Mouse (Mus musculus) gastrocnemius, postnatal 36 days (tissue): ENCODE measurements around the gene Fbxw11. TPM values are rescaled to one million over a fixed set of nuclear protein-coding genes. Genes with fewer than 3 reads are reported as not detected.
"Not testable (repeated sequence)": the region's sequence is repeated elsewhere in the genome, so short reads cannot be mapped to it uniquely, and the experiment has no call there.

ENCODE experiments used
- DNase-seq, 2 experiments: peaks; one replicate each; pipeline ENCODE4 v3.0.0; 2022
- intact Hi-C: fragments of 180-260 bp; cut with DNase I; formaldehyde crosslinking; loops from one replicate; pipeline ENCODE4 v1.15.1; 2025
- total RNA-seq, 2 experiments: library from RNA; stranded (reverse); gene quantifications; 2 replicates each; pipeline ENCODE4 v1.2.3; 2021

Fbxw11 gene
- total RNA-seq, 2 experiments from 2014 or later, result 51.0 to 52.6 TPM

- intact Hi-C loops, result no loop called here
- DNase-seq, result no peak
Observed at GRCm38 (mm10) chr11:32651723-32652122, 9.2 kb downstream of the Fbxw11 start.

GRCm38 (mm10) chr11:32662082-32662656, 19.6 kb downstream of the Fbxw11 start:
- no peak for DNase-seq
- intact Hi-C loops, result no loop called here

GRCm38 (mm10) chr11:32665639-32666038, 23.1 kb downstream of the Fbxw11 start:
- intact Hi-C loops, result no loop called here

GRCm38 (mm10) chr11:32666983-32667382, 24.5 kb downstream of the Fbxw11 start:
- intact Hi-C loops, result no loop called here
- no peak for DNase-seq

More at GRCm38 (mm10) chr11:32665639-32666038, 23.1 kb downstream of the Fbxw11 start:
- no peak for DNase-seq

- DNase-seq, result no peak
- intact Hi-C loops, result no loop called here
Observed at GRCm38 (mm10) chr11:32671480-32671879, 29.0 kb downstream of the Fbxw11 start.

DNA sequence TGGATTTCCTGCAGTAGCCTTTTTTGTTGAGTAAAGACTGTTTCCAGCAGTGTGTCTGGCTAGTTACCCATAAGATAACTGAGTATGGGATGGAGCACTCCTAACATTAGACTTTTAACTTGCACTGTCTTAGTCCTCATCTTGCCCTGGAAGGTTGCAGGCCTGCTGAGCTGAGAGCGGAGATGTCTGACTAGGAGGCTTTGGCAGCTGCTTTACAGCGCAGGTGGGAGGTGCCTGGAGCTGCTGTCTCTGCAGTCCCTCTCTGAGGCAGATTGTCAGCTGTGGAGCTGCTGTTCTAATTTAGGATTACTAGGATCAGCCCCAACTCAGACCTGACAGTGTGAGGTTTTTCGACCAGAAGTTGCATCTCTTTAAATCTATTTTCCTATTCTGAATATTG, 34.3 kb downstream of the Fbxw11 start:
- no peak for DNase-seq
- intact Hi-C loops, result no loop called here

- intact Hi-C loops, result no loop called here
- no peak for DNase-seq
Observed at GRCm38 (mm10) chr11:32677811-32678210, 35.3 kb downstream of the Fbxw11 start.

DNA sequence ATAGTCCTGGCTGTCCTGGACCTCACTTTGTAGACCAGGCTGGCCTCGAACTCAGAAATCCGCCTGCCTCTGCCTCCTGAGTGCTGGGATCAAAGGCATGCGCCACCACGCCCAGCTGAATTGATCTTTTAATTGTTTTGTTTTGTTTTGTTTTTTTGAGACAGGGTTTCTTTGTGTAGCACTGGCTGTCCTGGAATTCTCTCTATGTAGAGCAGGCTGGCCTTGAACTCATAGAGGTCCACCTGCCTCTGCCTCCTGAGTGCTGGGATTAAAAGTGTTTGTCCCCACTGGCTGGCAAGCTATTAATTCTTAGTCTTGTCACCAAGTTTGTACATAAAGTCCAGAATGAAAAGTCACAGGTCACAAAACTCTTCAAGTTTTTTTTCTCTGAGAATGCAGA, 36.6 kb downstream of the Fbxw11 start:
- intact Hi-C loops, DNase-seq: not testable (repeated sequence)

DNA sequence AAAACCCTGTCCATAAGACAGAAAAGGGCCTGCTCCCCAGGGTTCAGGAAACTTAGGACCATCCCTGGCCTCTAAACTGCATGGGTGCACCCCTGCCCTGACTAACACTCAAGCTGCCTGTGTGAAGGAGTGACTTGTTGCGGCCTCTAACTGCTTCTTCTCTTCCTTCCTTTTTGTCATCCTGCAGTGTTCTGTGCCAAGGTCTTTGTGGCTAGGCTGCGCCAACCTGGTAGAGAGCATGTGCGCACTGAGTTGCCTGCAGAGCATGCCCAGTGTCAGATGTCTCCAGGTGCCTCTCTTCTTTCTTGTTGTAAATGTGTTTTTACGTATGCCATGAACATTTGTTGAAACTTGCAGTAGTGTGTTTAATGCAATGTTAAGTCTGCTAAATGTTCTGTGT, 37.5 kb downstream of the Fbxw11 start:
- no peak for DNase-seq
- intact Hi-C loops, result no loop called here

- DNase-seq, result no peak
- intact Hi-C loops, result no loop called here
Observed at GRCm38 (mm10) chr11:32681192-32681795, 38.8 kb downstream of the Fbxw11 start.

GRCm38 (mm10) chr11:32682335-32683102, 40.0 kb downstream of the Fbxw11 start:
- intact Hi-C loops, result no loop called here
- DNase-seq, result no peak

GRCm38 (mm10) chr11:32684690-32685254, 42.2 kb downstream of the Fbxw11 start:
- intact Hi-C loops, result no loop called here
- DNase-seq, result no peak

GRCm38 (mm10) chr11:32688245-32688855, 45.8 kb downstream of the Fbxw11 start:
- DNase-seq, result no peak
- intact Hi-C loops, result no loop called here

GRCm38 (mm10) chr11:32689510-32689909, 47.0 kb downstream of the Fbxw11 start:
- no peak for DNase-seq
- intact Hi-C loops, result no loop called here

DNA sequence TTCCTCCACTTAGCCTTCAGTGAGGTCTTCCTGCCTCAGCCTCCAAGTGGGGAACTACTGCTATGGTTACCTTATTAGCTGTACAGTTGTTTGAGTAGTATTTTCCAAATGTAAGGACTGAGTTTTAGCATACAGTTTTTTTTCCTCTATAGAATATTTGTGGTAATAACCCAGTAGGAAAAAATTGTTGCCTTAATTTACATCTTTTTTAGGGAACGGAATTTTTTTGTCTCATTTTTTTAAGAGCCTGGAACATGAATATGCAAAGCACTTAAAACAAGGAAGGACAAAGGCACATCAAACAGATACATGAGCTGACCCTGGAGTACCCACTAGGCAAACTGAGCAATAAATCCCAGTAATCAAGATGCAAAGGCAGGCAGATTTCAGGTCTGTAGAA, 50.3 kb downstream of the Fbxw11 start:
- intact Hi-C loops, result no loop called here
- no peak for DNase-seq

DNA sequence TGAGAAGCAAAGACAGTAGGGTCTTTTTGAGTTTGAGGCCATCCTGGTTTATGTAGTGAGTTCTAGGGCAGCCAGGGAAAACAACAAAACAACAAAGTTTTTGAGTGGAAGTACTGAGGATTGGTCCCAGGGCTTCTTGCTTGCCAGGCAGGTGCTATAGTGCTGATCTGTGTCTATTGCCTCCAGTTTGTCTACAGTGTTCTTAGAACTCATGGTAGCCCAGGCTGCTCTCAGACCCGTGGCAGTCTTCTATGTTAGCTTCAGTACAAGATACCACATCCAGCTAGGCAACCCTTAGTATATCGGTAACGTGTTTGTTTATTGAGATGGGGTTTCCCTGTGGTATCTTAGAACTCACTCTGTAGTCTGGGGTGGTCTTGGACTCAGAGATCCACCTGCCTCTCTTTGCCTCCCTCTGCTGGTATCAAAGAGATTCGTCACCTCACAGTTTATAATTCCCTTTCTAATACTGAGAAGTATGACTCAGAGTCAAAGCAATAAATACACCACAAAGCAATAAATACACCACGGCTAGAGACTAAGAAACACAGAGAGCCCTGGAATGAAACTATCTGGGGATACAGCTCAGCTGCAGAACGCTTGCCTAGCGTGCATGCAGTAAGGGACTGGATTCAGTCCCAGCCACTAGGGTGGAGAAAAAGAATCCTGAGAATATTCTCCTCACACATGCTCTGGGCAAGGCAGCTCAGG, 51.1 kb downstream of the Fbxw11 start:
- intact Hi-C loops, result no loop called here
- DNase-seq, result no peak

DNA sequence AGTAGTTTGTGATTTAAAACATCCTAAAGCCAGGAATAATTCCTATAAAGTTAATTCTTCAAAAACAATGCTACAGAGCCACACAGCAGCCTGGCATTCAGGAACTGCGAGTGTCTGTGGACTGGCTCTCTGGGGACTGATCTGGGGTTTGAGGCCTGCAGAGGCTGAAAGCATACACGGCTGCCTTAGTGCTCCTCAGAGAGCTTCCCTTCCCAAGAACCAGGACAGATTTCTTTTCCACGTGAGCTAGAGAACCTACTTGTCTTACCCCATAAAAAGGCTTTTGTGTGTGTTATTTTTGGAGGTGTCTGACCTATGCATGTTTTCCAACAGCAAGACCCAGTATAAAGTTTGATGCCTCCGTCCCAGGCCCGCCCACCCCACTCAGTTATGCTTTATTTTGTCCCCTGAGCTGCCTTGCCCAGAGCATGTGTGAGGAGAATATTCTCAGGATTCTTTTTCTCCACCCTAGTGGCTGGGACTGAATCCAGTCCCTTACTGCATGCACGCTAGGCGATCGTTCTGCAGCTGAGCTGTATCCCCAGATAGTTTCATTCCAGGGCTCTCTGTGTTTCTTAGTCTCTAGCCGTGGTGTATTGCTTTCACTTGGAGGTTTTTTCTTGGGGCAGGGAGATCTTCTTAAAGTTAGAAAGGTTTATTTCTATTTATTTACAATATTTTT, 51.9 kb downstream of the Fbxw11 start:
- DNase-seq, result not testable (repeated sequence)
- intact Hi-C loops, result loop anchor here (5.0 kb wide), 1 partner anchor 52 kb away; the partner anchor contains the start of gene Fbxw11

DNA sequence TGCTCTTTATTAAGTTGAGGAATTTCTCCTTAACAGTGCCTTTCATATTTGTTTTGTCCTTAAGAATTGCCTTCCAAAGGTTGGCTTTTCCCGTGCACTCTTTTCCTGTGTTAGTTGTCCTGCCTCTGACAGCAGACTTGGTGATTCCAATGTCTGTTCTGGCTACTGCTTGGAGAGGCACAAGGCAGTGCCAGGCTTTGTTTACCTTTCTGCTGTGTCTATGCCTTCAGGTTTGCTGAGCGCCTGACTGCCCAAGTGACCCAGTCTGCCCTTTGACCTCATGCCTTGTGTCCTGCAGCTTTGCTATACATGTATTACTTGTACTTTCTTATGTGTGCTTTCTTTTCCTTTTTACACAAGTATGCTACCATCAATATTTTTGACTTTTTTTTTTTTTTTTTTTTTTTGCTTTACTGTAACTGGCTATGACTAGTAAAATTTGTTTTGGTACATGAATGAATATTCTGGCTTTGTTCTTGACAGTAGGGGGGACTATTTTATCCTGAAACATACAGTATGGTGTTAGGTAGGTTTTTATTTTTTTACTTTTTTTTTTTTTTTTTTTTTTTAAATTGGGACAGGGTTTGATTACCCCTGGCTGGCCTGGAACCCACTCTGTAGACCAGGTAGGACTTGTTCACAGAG, 54.0 kb downstream of the Fbxw11 start:
- intact Hi-C loops, result loop anchor here (5.0 kb wide), 1 partner anchor 54 kb away; the partner anchor contains the start of gene Fbxw11
- no peak for DNase-seq

DNA sequence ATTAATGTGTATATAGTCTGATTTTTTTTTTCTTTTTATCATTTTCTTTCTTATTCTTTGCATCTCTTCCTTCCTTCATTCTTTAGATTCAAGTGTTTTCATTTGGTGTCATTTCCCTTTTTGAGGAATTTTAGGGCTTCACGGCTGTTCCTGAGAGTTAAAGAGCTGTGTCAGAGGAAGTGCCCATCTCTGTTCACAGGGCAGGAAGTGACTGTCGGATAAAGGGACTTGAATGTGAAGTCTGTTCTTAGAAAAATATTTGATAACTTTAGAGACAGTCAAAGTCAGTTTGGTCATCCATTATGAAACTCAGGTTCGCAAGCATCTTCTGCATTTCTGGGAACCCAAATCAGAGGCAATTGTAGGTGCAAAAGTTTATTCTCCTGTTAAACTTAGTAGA, 55.2 kb downstream of the Fbxw11 start:
- intact Hi-C loops, result loop anchor here (5.0 kb wide), 1 partner anchor 55 kb away; the partner anchor contains the start of gene Fbxw11

More for the DNA sequence above, 55.2 kb downstream of the Fbxw11 start:
- DNase-seq, result no peak
